Mouse (Mus musculus) E14TG2a.4 (cell line): Measurements from ENCODE around the gene Cars2.

Experiments used
- CTCF ChIP-seq: conservative IDR thresholded peaks from 2 replicates; pipeline ENCODE4 v1.5.1; 2014; ENCODE audit warnings: low read length
- POU5F1 ChIP-seq: IDR thresholded peaks from 2 replicates; pipeline ENCODE4 v1.6.1; 2014; ENCODE audit warnings: low read length, borderline replicate concordance

- TF ChIP-seq CTCF (no peak), POU5F1 (no peak)
Observed at GRCm38 (mm10) chr8:11564721-11565120, 14.1 kb upstream of the Cars2 start.
